Mouse (Mus musculus) heart, embryonic 16.5 days (tissue): ENCODE measurements around the gene Efcab3. TPM values are rescaled to one million over a fixed set of nuclear protein-coding genes. Genes with fewer than 3 reads are reported as not detected.

Experiments used
- ATAC-seq: fragments of 200-750 bp; cut with Nextera tagmentation; replicated peaks from 2 replicates; pipeline ENCODE4 v1.8.0; 2017; ENCODE audit warnings: moderate number of reproducible peaks; ENCODE audit not compliant: insufficient read depth, low FRiP score; ENCODE audit errors: extremely low read depth
- H3K27ac ChIP-seq: fragments of 300-500 bp; sonication (generic); 2 replicates; pipeline ENCODE4 v1.5.1; 2014; ENCODE audit warnings: mild to moderate bottlenecking, low read length, control low read depth, moderate library complexity
- H3K27me3 ChIP-seq: fragments of 300-500 bp; sonication (generic); 2 replicates; pipeline ENCODE4 v1.6.1; 2014; ENCODE audit warnings: low read length, mixed read lengths; ENCODE audit not compliant: control insufficient read depth, insufficient read depth
- H3K36me3 ChIP-seq: fragments of 300-500 bp; sonication (generic); 2 replicates; pipeline ENCODE4 v1.6.1; 2014; ENCODE audit not compliant: control insufficient read depth, insufficient read depth
- H3K4me1 ChIP-seq: fragments of 300-500 bp; sonication (generic); 2 replicates; pipeline ENCODE4 v1.6.1; 2014; ENCODE audit warnings: low read length, mixed read lengths; ENCODE audit not compliant: control insufficient read depth, insufficient read depth
- H3K4me2 ChIP-seq: fragments of 300-500 bp; sonication (generic); 2 replicates; pipeline ENCODE4 v1.6.1; 2014; ENCODE audit warnings: low read depth, mild to moderate bottlenecking, control low read depth, low read length
- H3K4me3 ChIP-seq: fragments of 300-500 bp; sonication (generic); 2 replicates; pipeline ENCODE4 v1.5.1; 2014; ENCODE audit warnings: mild to moderate bottlenecking, control low read depth, low read length
- H3K9ac ChIP-seq: fragments of 300-500 bp; sonication (generic); 2 replicates; pipeline ENCODE4 v1.6.1; 2014; ENCODE audit warnings: low read length, control low read depth
- H3K9me3 ChIP-seq: fragments of 300-500 bp; sonication (generic); replicated peaks from 2 replicates; pipeline ENCODE4 v1.6.1; 2016; ENCODE audit warnings: low read length; ENCODE audit not compliant: control insufficient read depth
- whole genome bisulfite sequencing: fragments of 180-500 bp; shearing (Covaris S2); extraction: QIAGEN DNeasy Blood & Tissue Kit; methylation state at CpG from one replicate; pipeline ENCODE4 v1.1.7; 2014; 5-methylcytosine and 5-hydroxymethylcytosine counted together
- polyA plus RNA-seq: library from polyadenylated mRNA; unstranded; fragments of >200 nt; fragmentation: Nextera tagmentation; extraction: Ambion mirVana; gene quantifications from 2 replicates; pipeline ENCODE4 v1.2.1, GENCODE M21; 2015

Gene Efcab3
- polyA plus RNA-seq, 1 experiment from 2014 or later = not detected

DNA sequence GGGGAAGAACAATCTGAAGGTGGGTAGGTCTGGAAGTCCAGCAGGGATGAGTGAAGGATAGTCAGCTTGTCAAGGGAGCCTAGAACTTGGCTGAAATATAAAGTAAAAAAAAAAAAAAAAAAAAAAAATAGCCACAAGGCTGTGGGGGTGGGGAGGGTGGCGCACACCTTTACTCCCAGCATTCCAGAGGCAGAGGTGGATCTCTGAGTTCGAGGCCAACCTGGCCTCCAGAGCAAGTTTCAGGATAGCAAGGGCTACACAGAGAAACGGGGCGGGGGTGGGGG is 88.6 kb downstream of the Efcab3 start:
- no peaks in the 10 kb centered on the region for H3K9me3 ChIP-seq
- 100% methylated on average over 2 of the region's 4 CpGs for WGBS
- H3K27ac ChIP-seq = no peak overlapping the region
- ATAC-seq = no peak
- H3K27me3 ChIP-seq = no peaks in the 10 kb centered on the region
- H3K36me3 ChIP-seq = no peaks in the 10 kb centered on the region
- H3K9ac ChIP-seq = no peak overlapping the region; the same call in 1 of the 2 replicates
- peak overlapping the region; percentile 46 for H3K4me2 ChIP-seq
- peaks cover 18% of the 10 kb centered on the region for H3K4me1 ChIP-seq
- no peak overlapping the region for H3K4me3 ChIP-seq

DNA sequence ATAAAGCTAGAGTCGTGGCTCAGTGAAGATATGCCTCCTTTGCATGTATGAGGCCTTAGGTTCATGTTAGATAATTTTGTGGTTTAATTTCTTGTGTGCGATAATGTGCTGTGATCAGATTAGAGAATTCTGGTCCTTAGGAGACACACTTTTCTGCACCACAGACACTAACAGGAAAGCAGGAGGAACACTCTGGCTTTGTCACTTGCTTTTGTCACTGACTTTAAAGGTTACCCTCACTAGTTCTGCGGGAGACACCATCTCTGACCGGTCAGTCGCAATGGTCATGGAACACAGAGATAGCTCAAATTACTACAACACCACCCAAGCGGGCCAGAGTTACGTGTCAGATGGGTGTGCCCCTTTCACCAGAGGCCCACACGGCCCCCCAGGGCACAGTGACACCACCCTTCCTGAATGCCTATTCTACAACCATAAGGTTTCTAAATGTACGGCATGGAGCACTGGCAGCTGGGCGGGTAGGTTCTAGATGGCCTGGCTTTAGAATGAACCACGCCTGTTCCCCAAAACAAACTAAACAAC is 89.0 kb downstream of the Efcab3 start:
- Histone ChIP-seq H3K27me3 (no peaks in the 10 kb centered on the region), H3K9me3 (no peaks in the 10 kb centered on the region), H3K27ac (no peak overlapping the region), H3K9ac (no peak overlapping the region), H3K4me2 (no peak overlapping the region), H3K36me3 (no peaks in the 10 kb centered on the region), H3K4me1 (peaks cover 21% of the 10 kb centered on the region), H3K4me3 (no peak overlapping the region)
- ATAC-seq = no peak
- 77% methylated on average over 11 of the region's 11 CpGs for WGBS

- H3K9me3 ChIP-seq = no peaks in the 10 kb centered on the region
- H3K9ac ChIP-seq = 0 out of 2 replicates have a peak overlapping the region, but pooled peaks have one; percentile 25
- peak overlapping the region; percentile 4; the same call in 1 of the 2 replicates for H3K4me2 ChIP-seq
- H3K27ac ChIP-seq = peak overlapping the region; percentile 6; the same call in 1 of the 2 replicates
- WGBS = 22% methylated on average over 12 of the region's 12 CpGs
- H3K4me1 ChIP-seq = peaks cover 21% of the 10 kb centered on the region
- no peak overlapping the region for H3K4me3 ChIP-seq
- ATAC-seq = peak; percentile 85
- no peaks in the 10 kb centered on the region for H3K27me3 ChIP-seq
- no peaks in the 10 kb centered on the region for H3K36me3 ChIP-seq
Measured at GRCm38 (mm10) chr11:105153068-105153833, 89.9 kb downstream of the Efcab3 start.

GRCm38 (mm10) chr11:105155915-105156314 is 92.5 kb downstream of the Efcab3 start:
- WGBS = 33% methylated on average over 4 of the region's 4 CpGs
- ATAC-seq = no peak
- peaks cover 21% of the 10 kb centered on the region for H3K4me1 ChIP-seq
- H3K27ac ChIP-seq = no peak overlapping the region
- no peaks in the 10 kb centered on the region for H3K36me3 ChIP-seq
- no peaks in the 10 kb centered on the region for H3K27me3 ChIP-seq
- no peak overlapping the region for H3K4me3 ChIP-seq
- H3K9me3 ChIP-seq = no peaks in the 10 kb centered on the region
- no peak overlapping the region for H3K4me2 ChIP-seq
- no peak overlapping the region for H3K9ac ChIP-seq

GRCm38 (mm10) chr11:105156748-105157267 is 93.4 kb downstream of the Efcab3 start:
- H3K27me3 ChIP-seq = no peaks in the 10 kb centered on the region
- peak overlapping the region; percentile 34 for H3K9ac ChIP-seq
- H3K27ac ChIP-seq = peak overlapping the region; percentile 78
- H3K36me3 ChIP-seq = no peaks in the 10 kb centered on the region
- H3K4me3 ChIP-seq = peak overlapping the region; percentile 9
- ATAC-seq = 0 out of 2 replicates have a peak, but pooled peaks have one; percentile 16
- peaks cover 21% of the 10 kb centered on the region for H3K4me1 ChIP-seq
- 53% methylated on average over 19 of the region's 19 CpGs for WGBS
- H3K4me2 ChIP-seq = peak overlapping the region; percentile 44
- H3K9me3 ChIP-seq = no peaks in the 10 kb centered on the region

DNA sequence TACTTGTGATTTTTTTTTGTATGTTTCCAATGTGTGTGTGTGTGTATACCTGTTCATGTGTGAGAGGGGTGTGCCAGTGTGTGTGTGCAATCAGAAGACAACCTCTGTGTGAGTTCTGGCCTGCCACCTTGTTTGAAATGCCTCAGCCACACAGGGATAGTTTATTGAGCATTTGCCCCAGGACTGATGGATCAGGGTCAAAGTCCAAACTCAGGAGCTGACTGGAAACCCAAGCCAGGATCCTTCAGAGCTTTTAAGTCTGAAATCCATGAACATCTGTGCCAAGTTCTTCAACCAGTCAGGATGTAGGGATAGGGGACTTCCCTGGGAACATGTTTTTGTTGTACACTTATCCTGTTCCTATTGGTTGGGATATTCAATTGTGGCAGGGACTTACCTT is 94.7 kb downstream of the Efcab3 start:
- ATAC-seq = no peak
- Histone ChIP-seq H3K9me3 (peaks cover 5% of the 10 kb centered on the region), H3K9ac (no peak overlapping the region), H3K4me3 (no peak overlapping the region), H3K27me3 (no peaks in the 10 kb centered on the region), H3K4me2 (no peak overlapping the region), H3K4me1 (peaks cover 16% of the 10 kb centered on the region), H3K27ac (no peak overlapping the region), H3K36me3 (no peaks in the 10 kb centered on the region)

DNA sequence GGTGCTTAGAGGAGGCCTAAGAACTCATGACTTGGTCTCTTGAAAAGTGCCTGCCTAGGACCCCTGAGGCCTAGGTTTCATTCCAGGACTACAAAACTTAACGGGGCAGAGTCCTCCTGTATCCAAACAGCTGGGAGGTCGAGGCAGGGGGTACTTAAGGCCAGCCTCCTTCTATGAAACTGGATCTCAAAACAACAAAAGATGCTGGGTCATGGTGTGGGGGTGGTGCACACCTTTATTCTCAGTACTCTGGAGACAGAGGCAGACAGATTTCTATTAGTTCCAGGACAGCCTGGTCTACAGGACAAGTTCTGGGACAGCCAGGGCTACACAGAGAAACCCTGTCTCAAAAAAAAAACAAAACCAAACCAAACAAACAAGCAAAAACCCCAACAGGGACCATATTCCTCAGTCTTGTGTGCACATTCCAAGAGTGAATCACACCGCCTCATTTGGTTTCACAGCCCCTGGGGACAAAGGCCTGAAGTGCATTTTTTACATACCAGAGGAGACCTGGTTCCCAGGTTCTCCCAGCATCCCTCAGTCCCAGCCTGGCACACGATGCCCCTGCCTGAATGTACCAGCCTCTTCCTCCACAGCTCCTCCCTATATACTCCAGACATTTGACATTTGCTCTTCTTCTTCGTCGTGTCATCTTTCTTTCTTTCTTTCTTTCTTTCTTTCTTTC is 96.4 kb downstream of the Efcab3 start:
- no peak overlapping the region for H3K4me3 ChIP-seq
- no peak overlapping the region for H3K27ac ChIP-seq
- 0 out of 2 replicates have a peak, but pooled peaks cover 2% of the 10 kb centered on the region for H3K27me3 ChIP-seq
- H3K4me2 ChIP-seq = no peak overlapping the region
- peaks cover 10% of the 10 kb centered on the region for H3K9me3 ChIP-seq
- 0 out of 2 replicates have a peak, but pooled peaks cover 6% of the 10 kb centered on the region for H3K4me1 ChIP-seq
- no peak for ATAC-seq
- WGBS = 55% methylated on average over 6 of the region's 6 CpGs
- H3K9ac ChIP-seq = no peak overlapping the region
- no peaks in the 10 kb centered on the region for H3K36me3 ChIP-seq

DNA sequence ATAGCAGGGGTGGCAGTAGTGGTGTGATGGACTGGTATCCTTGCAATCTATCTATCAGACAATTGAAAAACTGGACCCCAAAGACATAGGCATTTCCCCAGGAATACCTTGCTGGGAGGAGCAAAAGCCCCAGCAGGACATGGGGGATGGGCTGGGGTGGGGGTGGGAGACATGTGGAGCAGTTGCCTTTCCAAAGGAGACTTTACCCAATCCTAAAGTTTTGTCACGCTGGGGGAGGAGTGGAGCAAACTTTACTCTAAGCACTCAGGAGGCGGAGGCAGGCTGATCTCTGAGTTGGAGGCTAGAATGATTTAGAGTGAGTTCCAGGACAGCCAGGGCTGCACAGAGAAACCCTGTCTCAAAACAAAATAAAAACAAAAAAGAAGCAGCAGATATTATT is 98.0 kb downstream of the Efcab3 start:
- Histone ChIP-seq H3K9ac (no peak overlapping the region), H3K27me3 (0 out of 2 replicates have a peak, but pooled peaks cover 2% of the 10 kb centered on the region), H3K4me2 (no peak overlapping the region), H3K4me3 (no peak overlapping the region), H3K9me3 (peaks cover 10% of the 10 kb centered on the region), H3K4me1 (0 out of 2 replicates have a peak, but pooled peaks cover 2% of the 10 kb centered on the region), H3K27ac (no peak overlapping the region), H3K36me3 (no peaks in the 10 kb centered on the region)
- 89% methylated on average over 2 of the region's 2 CpGs for WGBS
- ATAC-seq = no peak
